Mouse (Mus musculus) natural killer cell, adult 2 months (primary cell): Measurements from ENCODE around the gene Smim6.

Experiments
- DNase-seq, 2 experiments: peaks; one replicate each; pipeline ENCODE4 v3.0.0; 2022; ENCODE audit warnings: low spot score in 2 of 2

Smim6 gene

GRCm38 (mm10) chr11:115911632-115912376 is at the start of gene Smim6:
Gene Smim6 (plus strand): TSS chr11:115912017.
- no peak for DNase-seq

GRCm38 (mm10) chr11:115863895-115864294 is 47.9 kb upstream of the Smim6 start:
- DNase-seq = no peak

- DNase-seq = peak; percentile 41 to 46
These were observed 42.4 kb upstream of the Smim6 start for GRCm38 (mm10) chr11:115869393-115869792.

GRCm38 (mm10) chr11:115872437-115872836 is 39.4 kb upstream of the Smim6 start:
- DNase-seq = no peak

- DNase-seq = no peak
These were observed 35.9 kb upstream of the Smim6 start for GRCm38 (mm10) chr11:115875935-115876334.

GRCm38 (mm10) chr11:115876438-115876837 is 35.4 kb upstream of the Smim6 start:
- no peak for DNase-seq

GRCm38 (mm10) chr11:115877174-115877755 is 34.6 kb upstream of the Smim6 start:
- no peak for DNase-seq

- DNase-seq = no peak
These were observed 33.7 kb upstream of the Smim6 start for GRCm38 (mm10) chr11:115878071-115878470.

- peak in 1 of 2 experiments; percentile 53 for DNase-seq
These were observed 30.8 kb upstream of the Smim6 start for GRCm38 (mm10) chr11:115881002-115881401.

GRCm38 (mm10) chr11:115883251-115883650 is 28.6 kb upstream of the Smim6 start:
- DNase-seq = no peak

GRCm38 (mm10) chr11:115884361-115884760 is 27.5 kb upstream of the Smim6 start:
- DNase-seq = no peak

- DNase-seq = no peak
These were observed 26.5 kb upstream of the Smim6 start for GRCm38 (mm10) chr11:115885281-115885680.

GRCm38 (mm10) chr11:115886446-115886845 is 25.4 kb upstream of the Smim6 start:
- DNase-seq = no peak

- DNase-seq = no peak
These were observed 23.8 kb upstream of the Smim6 start for GRCm38 (mm10) chr11:115888020-115888419.

- no peak for DNase-seq
These were observed 22.7 kb upstream of the Smim6 start for GRCm38 (mm10) chr11:115889159-115889558.

GRCm38 (mm10) chr11:115892213-115892612 is 19.6 kb upstream of the Smim6 start:
- no peak for DNase-seq

GRCm38 (mm10) chr11:115893071-115893470 is 18.7 kb upstream of the Smim6 start:
- DNase-seq = no peak

GRCm38 (mm10) chr11:115894755-115895520 is 16.9 kb upstream of the Smim6 start:
- no peak for DNase-seq

- no peak for DNase-seq
These were observed 13.4 kb upstream of the Smim6 start for GRCm38 (mm10) chr11:115898446-115898845.

GRCm38 (mm10) chr11:115898886-115899285 is 12.9 kb upstream of the Smim6 start:
- peak; percentile 36 to 63 for DNase-seq

GRCm38 (mm10) chr11:115899486-115900266 is 12.1 kb upstream of the Smim6 start, which contains the start of gene Smim5:
Gene Smim5 (plus strand): TSS chr11:115899966.
- DNase-seq = no peak
